Mouse (Mus musculus) erythroblast, embryonic 14.5 days (primary cell): ENCODE data around the gene Chchd1.

Experiments used
- GATA1 ChIP-seq: IDR thresholded peaks from 2 replicates; pipeline ENCODE4 v1.6.1; 2012; ENCODE audit warnings: low read length, inconsistent platforms, mixed read lengths
- TAL1 ChIP-seq: IDR thresholded peaks from 3 replicates; pipeline ENCODE4 v1.6.1; 2012; ENCODE audit warnings: low read length, inconsistent platforms, mixed read lengths

- TF ChIP-seq GATA1: no peak
- TF ChIP-seq TAL1: no peak
These were observed 15.6 kb downstream of the Chchd1 start for GRCm38 (mm10) chr14:20718443-20718842.
